10 mouse cellular contexts compared by ENCODE assay signal in genomic region chr11:115647459-115647858, GRCm38 (mm10). TPM values are rescaled to one million over a fixed set of nuclear protein-coding genes. Genes with fewer than 3 reads are reported as not detected.
A peak's percentile ranks its signal among the peaks of the same experiment; 100 is the strongest.
DNase-seq lines count a peak whose midpoint lies in the region; ATAC-seq and TF ChIP-seq lines count a peak whose summit lies in the region.
"Had no signal": no experiment of that assay in that cellular context is flagged by ENCODE, and none has a peak within 500 bp of the region (broad histone marks: within the 10 kb centered on the region; RNA-seq: fewer than 3 reads in every experiment).

No protein-coding gene starts in this region.

- 70% methylated on average over 6 of the region's 6 CpGs for WGBS in midbrain, embryonic 14.5 days
- WGBS in midbrain, embryonic 16.5 days, result 55% methylated on average over 6 of the region's 6 CpGs

- no peak overlapping the region for H3K4me2 ChIP-seq in midbrain, embryonic 14.5 days (ENCODE audit: low read length)
- H3K4me2 ChIP-seq in midbrain, embryonic 16.5 days (ENCODE audit: low read length), result no peak overlapping the region
- H3K4me2 ChIP-seq: heart, embryonic 15.5 days had no signal

- TF ChIP-seq CTCF in bone marrow macrophage, adult 2 months (IDR thresholded peaks at IDR 0.05; ENCODE audit: low read depth, low read length), result 0 out of 2 replicates have a peak, but pooled peaks have one; percentile 16

- H3K4me1 ChIP-seq in midbrain, embryonic 14.5 days (ENCODE audit: control insufficient read depth, insufficient read depth, low read length), result no peaks in the 10 kb centered on the region
- no peaks in the 10 kb centered on the region for H3K4me1 ChIP-seq in midbrain, embryonic 16.5 days (ENCODE audit: control insufficient read depth, insufficient read depth, low read length)
- peaks cover 8% of the 10 kb centered on the region for H3K4me1 ChIP-seq in bone marrow macrophage, adult 2 months (ENCODE audit: control insufficient read depth, insufficient read depth, low read length)

- no peak for ATAC-seq in midbrain, embryonic 14.5 days (ENCODE audit: low FRiP score, low TSS enrichment)
- no peak for ATAC-seq in midbrain, embryonic 16.5 days
- 0 out of 2 replicates have a peak, but pooled peaks have one; percentile 62 for ATAC-seq in erythroid progenitor cell, adult 5-6 weeks (replicated peaks; ENCODE audit: low FRiP score, poor library complexity, severe bottlenecking)

- intact Hi-C loops in left cerebral cortex, postnatal 25 days (cut with DNase I), result loop anchor here (1.0 to 5.0 kb wide), 2 partner anchors 67 to 165 kb away; partner anchors contain the start of genes Caskin2 and Tsen54

- H3K27ac ChIP-seq in midbrain, embryonic 14.5 days (replicated peaks; ENCODE audit: low read depth, low read length), result no peak overlapping the region
- no peak overlapping the region for H3K27ac ChIP-seq in midbrain, embryonic 16.5 days (ENCODE audit: low read length)
- H3K27ac ChIP-seq in bone marrow macrophage, adult 2 months (ENCODE audit: insufficient read depth, low read depth, low read length), result no peak overlapping the region
- H3K27ac ChIP-seq: heart, embryonic 15.5 days had no signal

- H3K9ac ChIP-seq in midbrain, embryonic 14.5 days (replicated peaks; ENCODE audit: low read length), result no peak overlapping the region
- no peak overlapping the region for H3K9ac ChIP-seq in midbrain, embryonic 16.5 days (ENCODE audit: low read depth, low read length)
- H3K9ac ChIP-seq: heart, embryonic 15.5 days had no signal

- H3K27me3 ChIP-seq in midbrain, embryonic 14.5 days (ENCODE audit: control insufficient read depth, insufficient read depth, low read length), result no peaks in the 10 kb centered on the region
- H3K27me3 ChIP-seq in midbrain, embryonic 16.5 days (ENCODE audit: control insufficient read depth, insufficient read depth, low read depth, low read length), result no peaks in the 10 kb centered on the region
- H3K27me3 ChIP-seq: heart, embryonic 15.5 days had no signal

- no peak for TF ChIP-seq POLR2A in bone marrow macrophage, adult 2 months (IDR thresholded peaks at IDR 0.05; ENCODE audit: borderline replicate concordance, low read depth, low read length)

- no peaks in the 10 kb centered on the region for H3K9me3 ChIP-seq in midbrain, embryonic 14.5 days (ENCODE audit: control insufficient read depth, low read length)
- no peaks in the 10 kb centered on the region for H3K9me3 ChIP-seq in midbrain, embryonic 16.5 days (replicated peaks; ENCODE audit: control insufficient read depth, low read length, poor library complexity, severe bottlenecking)
- H3K9me3 ChIP-seq: heart, embryonic 15.5 days had no signal

- peak; percentile 37 for DNase-seq in adrenal gland, adult 2 months
- no peak for DNase-seq in adrenal gland, adult 8-10 months
- DNase-seq in midbrain, embryonic 14.5 days, result peak; percentile 89
- peak; percentile 67 to 80 for DNase-seq in left cerebral cortex, postnatal 25 days (ENCODE audit: low spot score in 2 of 2)
- DNase-seq in right cerebral cortex, postnatal 14 days, result peak; percentile 42

- no peak overlapping the region for H3K4me3 ChIP-seq in midbrain, embryonic 14.5 days (replicated peaks; ENCODE audit: low read depth, low read length)
- no peak overlapping the region for H3K4me3 ChIP-seq in midbrain, embryonic 16.5 days (ENCODE audit: low read depth, low read length)
- no peak overlapping the region for H3K4me3 ChIP-seq in bone marrow macrophage, adult 2 months (ENCODE audit: insufficient read depth, low read length)
- H3K4me3 ChIP-seq: heart, embryonic 15.5 days; myocyte had no signal

- peaks cover 40% of the 10 kb centered on the region for H3K36me3 ChIP-seq in midbrain, embryonic 14.5 days (ENCODE audit: control insufficient read depth, insufficient read depth, low read length)
- peaks cover 4% of the 10 kb centered on the region for H3K36me3 ChIP-seq in midbrain, embryonic 16.5 days (ENCODE audit: control insufficient read depth, insufficient read depth, low read length)

RNA-seq across cellular contexts. Expression of gene Slc25a19, which starts 19.4 kb away (rescaled TPM):
- 100 to 1,000 TPM; 117 to 132 TPM for total RNA-seq in adrenal gland, adult 2 months (2021)
- 156 and 170 TPM in 2 replicates for polyA plus RNA-seq in adrenal gland, adult 2 months (2012; rRNA removed)
- total RNA-seq in adrenal gland, adult 8-10 months (2022), result 10 to 100 TPM; 59.5 to 94.1 (median 91.2) TPM
- polyA plus RNA-seq in midbrain, embryonic 14.5 days (2014; fragmentation: Nextera tagmentation; extraction: Ambion mirVana), result 35.8 and 39.8 TPM in 2 replicates
- polyA plus RNA-seq in midbrain, embryonic 16.5 days (2015; fragmentation: Nextera tagmentation; extraction: Ambion mirVana), result 42.5 and 50.8 TPM in 2 replicates
- 27.0 and 37.0 TPM in 2 replicates for polyA plus RNA-seq in bone marrow macrophage, adult 2 months (2012; ENCODE audit: insufficient read depth, insufficient read length, missing spikeins)
- 3.2 and 7.1 TPM in 2 replicates for total RNA-seq in erythroid progenitor cell, adult 5-6 weeks (2015; ENCODE audit: low replicate concordance)
- total RNA-seq in erythroid progenitor cell, adult 5-6 weeks (2017; ENCODE audit: low replicate concordance), result 2.0 and 6.4 TPM in 2 replicates
- 10 to 100 TPM; 54.3 to 59.3 TPM for total RNA-seq in left cerebral cortex, postnatal 25 days (2021)

RNA-seq across cellular contexts. Expression of gene Mif4gd, which starts 34.7 kb away (rescaled TPM):
- 100 to 1,000 TPM in 1 of 2 experiments, 10 to 100 TPM in 1; 92.5 to 170 TPM for total RNA-seq in adrenal gland, adult 2 months (2021)
- polyA plus RNA-seq in adrenal gland, adult 2 months (2012; rRNA removed), result 182 and 243 TPM in 2 replicates
- total RNA-seq in adrenal gland, adult 8-10 months (2022), result 100 to 1,000 TPM; 101 to 135 (median 121) TPM
- 9.7 and 11.4 TPM in 2 replicates for polyA plus RNA-seq in midbrain, embryonic 14.5 days (2014; fragmentation: Nextera tagmentation; extraction: Ambion mirVana)
- polyA plus RNA-seq in midbrain, embryonic 16.5 days (2015; fragmentation: Nextera tagmentation; extraction: Ambion mirVana), result 12.5 and 12.7 TPM in 2 replicates
- 90.6 and 96.3 TPM in 2 replicates for polyA plus RNA-seq in bone marrow macrophage, adult 2 months (2012; ENCODE audit: insufficient read depth, insufficient read length, missing spikeins)
- total RNA-seq in erythroid progenitor cell, adult 5-6 weeks (2015; ENCODE audit: low replicate concordance), result 62.3 and 66.7 TPM in 2 replicates
- 36.5 and 69.8 TPM in 2 replicates for total RNA-seq in erythroid progenitor cell, adult 5-6 weeks (2017; ENCODE audit: low replicate concordance)
- 10 to 100 TPM; 17.6 to 19.4 TPM for total RNA-seq in left cerebral cortex, postnatal 25 days (2021)

RNA-seq across cellular contexts. Expression of gene Gga3, which starts 43.6 kb away (rescaled TPM):
- 10 to 100 TPM; 21.8 to 38.7 TPM for total RNA-seq in adrenal gland, adult 2 months (2021)
- 22.6 and 38.9 TPM in 2 replicates for polyA plus RNA-seq in adrenal gland, adult 2 months (2012; rRNA removed)
- 10 to 100 TPM; 20.3 to 52.7 (median 37.8) TPM for total RNA-seq in adrenal gland, adult 8-10 months (2022)
- 29.3 and 34.3 TPM in 2 replicates for polyA plus RNA-seq in midbrain, embryonic 14.5 days (2014; fragmentation: Nextera tagmentation; extraction: Ambion mirVana)
- polyA plus RNA-seq in midbrain, embryonic 16.5 days (2015; fragmentation: Nextera tagmentation; extraction: Ambion mirVana), result 34.7 and 37.5 TPM in 2 replicates
- polyA plus RNA-seq in bone marrow macrophage, adult 2 months (2012; ENCODE audit: insufficient read depth, insufficient read length, missing spikeins), result 60.1 and 81.9 TPM in 2 replicates
- 18.0 and 20.9 TPM in 2 replicates for total RNA-seq in erythroid progenitor cell, adult 5-6 weeks (2015; ENCODE audit: low replicate concordance)
- total RNA-seq in erythroid progenitor cell, adult 5-6 weeks (2017; ENCODE audit: low replicate concordance), result 20.7 and 33.2 TPM in 2 replicates
- 10 to 100 TPM; 76.5 to 88.6 TPM for total RNA-seq in left cerebral cortex, postnatal 25 days (2021)

RNA-seq across cellular contexts. Expression of gene Mrps7, which starts 43.7 kb away (rescaled TPM):
- total RNA-seq in adrenal gland, adult 2 months (2021), result 100 to 1,000 TPM in 1 of 2 experiments, 10 to 100 TPM in 1; 99.9 to 121 TPM
- polyA plus RNA-seq in adrenal gland, adult 2 months (2012; rRNA removed), result 31.8 and 33.5 TPM in 2 replicates
- total RNA-seq in adrenal gland, adult 8-10 months (2022), result 100 to 1,000 TPM in 1 of 4 experiments, 10 to 100 TPM in 3; 82.0 to 110 (median 92.1) TPM
- polyA plus RNA-seq in midbrain, embryonic 14.5 days (2014; fragmentation: Nextera tagmentation; extraction: Ambion mirVana), result 75.7 and 83.4 TPM in 2 replicates
- polyA plus RNA-seq in midbrain, embryonic 16.5 days (2015; fragmentation: Nextera tagmentation; extraction: Ambion mirVana), result 75.6 and 77.0 TPM in 2 replicates
- polyA plus RNA-seq in bone marrow macrophage, adult 2 months (2012; ENCODE audit: insufficient read depth, insufficient read length, missing spikeins), result 33.1 and 36.9 TPM in 2 replicates
- 10.1 and 22.2 TPM in 2 replicates for total RNA-seq in erythroid progenitor cell, adult 5-6 weeks (2015; ENCODE audit: low replicate concordance)
- total RNA-seq in erythroid progenitor cell, adult 5-6 weeks (2017; ENCODE audit: low replicate concordance), result 5.1 and 12.3 TPM in 2 replicates
- 10 to 100 TPM; 52.2 to 56.2 TPM for total RNA-seq in left cerebral cortex, postnatal 25 days (2021)

Comparison
In these comparisons a context has a peak if more than half of its experiments do, and no peak if none do; other contexts are left out.
1. RNA of gene Slc25a19, which starts 19.4 kb away (total RNA-seq): 117 to 132 TPM in adrenal gland, adult 2 months, 59.5 to 94.1 TPM in adrenal gland, adult 8-10 months and 54.3 to 59.3 TPM in left cerebral cortex, postnatal 25 days; 2.0 to 7.1 TPM in erythroid progenitor cell, adult 5-6 weeks; every median in the first group is over 4 times any median in the second.